Mouse (Mus musculus) embryonic facial prominence, embryonic 14.5 days (tissue): Measurements from ENCODE around the gene Abhd14b. TPM values are rescaled to one million over a fixed set of nuclear protein-coding genes. Genes with fewer than 3 reads are reported as not detected.
A peak's percentile ranks its signal among the peaks of the same experiment; 100 is the strongest.

Source experiments
- ATAC-seq: fragments of 200-750 bp; cut with Nextera tagmentation; 2 replicates; pipeline ENCODE4 v1.8.0; 2017; ENCODE audit warnings: low read depth, moderate number of reproducible peaks, moderate TSS enrichment
- DNase-seq: peaks from one replicate; pipeline ENCODE4 v3.0.0-alpha.2; 2015; ENCODE audit warnings: low spot score
- H3K27ac ChIP-seq: fragments of 300-500 bp; sonication (generic); replicated peaks from 2 replicates; pipeline ENCODE4 v1.5.1; 2014; ENCODE audit warnings: low read depth, mild to moderate bottlenecking, low read length, moderate library complexity
- H3K27me3 ChIP-seq: fragments of 300-500 bp; sonication (generic); replicated peaks from 2 replicates; pipeline ENCODE4 v1.6.1; 2014; ENCODE audit warnings: low read length; ENCODE audit not compliant: control insufficient read depth, insufficient read depth
- H3K36me3 ChIP-seq: fragments of 300-500 bp; sonication (generic); 2 replicates; pipeline ENCODE4 v1.6.1; 2014; ENCODE audit warnings: low read length, mixed read lengths; ENCODE audit not compliant: control insufficient read depth, insufficient read depth
- H3K4me1 ChIP-seq: fragments of 300-500 bp; sonication (generic); 2 replicates; pipeline ENCODE4 v1.6.1; 2014; ENCODE audit warnings: antibody characterized with exemption, low read length; ENCODE audit not compliant: control insufficient read depth, insufficient read depth
- H3K4me2 ChIP-seq: fragments of 300-500 bp; sonication (generic); 2 replicates; pipeline ENCODE4 v1.6.1; 2014; ENCODE audit warnings: low read depth, mild to moderate bottlenecking, low read length, moderate library complexity, mixed read lengths
- H3K4me3 ChIP-seq: fragments of 300-500 bp; sonication (generic); 2 replicates; pipeline ENCODE4 v1.5.1; 2014; ENCODE audit warnings: low read depth, mild to moderate bottlenecking, low read length
- H3K9ac ChIP-seq: fragments of 300-500 bp; sonication (generic); 2 replicates; pipeline ENCODE4 v1.6.1; 2014; ENCODE audit warnings: low read depth, mild to moderate bottlenecking, low read length, moderate library complexity, mixed read lengths
- H3K9me3 ChIP-seq: fragments of 300-500 bp; sonication (generic); 2 replicates; pipeline ENCODE4 v1.6.1; 2016; ENCODE audit warnings: low read length; ENCODE audit not compliant: control insufficient read depth
- WGBS: fragments of 180-500 bp; shearing (Covaris S2); extraction: QIAGEN DNeasy Blood & Tissue Kit; methylation state at CpG from one replicate; pipeline ENCODE4 v1.1.7; 2014; 5-methylcytosine and 5-hydroxymethylcytosine counted together
- polyA plus RNA-seq: library from polyadenylated mRNA; unstranded; fragments of >200 nt; fragmentation: Nextera tagmentation; extraction: Ambion mirVana; gene quantifications from 2 replicates; pipeline ENCODE4 v1.2.1, GENCODE M21; 2014

Abhd14b gene
- polyA plus RNA-seq, 1 experiment from 2014 or later, result 21.5 TPM

- DNase-seq (no peak), ATAC-seq (no peak)
- Histone ChIP-seq H3K27ac (no peak overlapping the region), H3K4me3 (no peak overlapping the region), H3K27me3 (no peaks in the 10 kb centered on the region), H3K4me2 (no peak overlapping the region), H3K4me1 (peaks cover 21% of the 10 kb centered on the region), H3K9me3 (no peaks in the 10 kb centered on the region), H3K36me3 (peaks cover 6% of the 10 kb centered on the region; the same call in 1 of the 2 replicates), H3K9ac (no peak overlapping the region)
- WGBS, result 75% methylated on average over 5 of the region's 5 CpGs
These were observed 4.6 kb upstream of the Abhd14b start for GRCm38 (mm10) chr9:106442680-106443079.

GRCm38 (mm10) chr9:106444836-106445235, 2.4 kb upstream of the Abhd14b start:
- Histone ChIP-seq H3K4me3 (no peak overlapping the region), H3K9ac (no peak overlapping the region), H3K9me3 (no peaks in the 10 kb centered on the region), H3K27me3 (no peaks in the 10 kb centered on the region), H3K36me3 (peaks cover 6% of the 10 kb centered on the region; the same call in 1 of the 2 replicates), H3K27ac (no peak overlapping the region), H3K4me1 (peaks cover 20% of the 10 kb centered on the region), H3K4me2 (no peak overlapping the region)
- WGBS, result 70% methylated on average over 4 of the region's 4 CpGs
- ATAC-seq (no peak), DNase-seq (no peak)

- no peak for ATAC-seq
- 36% methylated on average over 9 of the region's 9 CpGs for WGBS
- H3K36me3 ChIP-seq, result no peaks in the 10 kb centered on the region
These were observed 692 bp downstream of the Abhd14b start for GRCm38 (mm10) chr9:106447951-106448350.

GRCm38 (mm10) chr9:106448498-106449031, 1.3 kb downstream of the Abhd14b start:
- Histone ChIP-seq H3K27ac (peak overlapping the region; percentile 77; the same call in 1 of the 2 replicates), H3K9me3 (no peaks in the 10 kb centered on the region), H3K4me1 (peaks cover 49% of the 10 kb centered on the region), H3K27me3 (no peaks in the 10 kb centered on the region), H3K36me3 (no peaks in the 10 kb centered on the region), H3K9ac (peak overlapping the region; percentile 69), H3K4me2 (peak overlapping the region; percentile 83), H3K4me3 (peak overlapping the region; percentile 55)
- DNase-seq (peak; percentile 89), ATAC-seq (peak; percentile 56)
- 1% methylated on average over 23 of the region's 23 CpGs for WGBS

More at GRCm38 (mm10) chr9:106447951-106448350, 692 bp downstream of the Abhd14b start:
- Histone ChIP-seq H3K27ac (peak overlapping the region; percentile 77), H3K4me2 (peak overlapping the region; percentile 83), H3K9me3 (no peaks in the 10 kb centered on the region), H3K4me1 (peaks cover 47% of the 10 kb centered on the region), H3K9ac (peak overlapping the region; percentile 69), H3K27me3 (no peaks in the 10 kb centered on the region), H3K4me3 (peak overlapping the region; percentile 55)
- no peak for DNase-seq

GRCm38 (mm10) chr9:106449947-106450346, 2.7 kb downstream of the Abhd14b start:
- no peak for DNase-seq
- H3K4me1 ChIP-seq, result peaks cover 55% of the 10 kb centered on the region
- H3K4me2 ChIP-seq, result peak overlapping the region; percentile 31
- H3K27me3 ChIP-seq, result no peaks in the 10 kb centered on the region
- no peak overlapping the region for H3K4me3 ChIP-seq
- peak overlapping the region; percentile 12; the same call in 1 of the 2 replicates for H3K9ac ChIP-seq
- WGBS, result 82% methylated on average over 8 of the region's 8 CpGs
- H3K36me3 ChIP-seq, result no peaks in the 10 kb centered on the region
- no peak for ATAC-seq
- H3K27ac ChIP-seq, result peak overlapping the region; percentile 56
- no peaks in the 10 kb centered on the region for H3K9me3 ChIP-seq

- Histone ChIP-seq H3K27ac (peak overlapping the region; percentile 56), H3K9me3 (no peaks in the 10 kb centered on the region), H3K9ac (peak overlapping the region; percentile 12; the same call in 1 of the 2 replicates), H3K27me3 (no peaks in the 10 kb centered on the region), H3K36me3 (no peaks in the 10 kb centered on the region), H3K4me1 (peaks cover 59% of the 10 kb centered on the region), H3K4me3 (no peak overlapping the region), H3K4me2 (peak overlapping the region; percentile 31)
- peak; percentile 17; the same call in 1 of the 2 replicates for ATAC-seq
- WGBS, result 6% methylated on average over 9 of the region's 9 CpGs
- DNase-seq, result peak; percentile 93
These were observed 3.4 kb downstream of the Abhd14b start for GRCm38 (mm10) chr9:106450661-106451060.

- H3K4me1 ChIP-seq, result peaks cover 64% of the 10 kb centered on the region
- no peaks in the 10 kb centered on the region for H3K9me3 ChIP-seq
- no peaks in the 10 kb centered on the region for H3K27me3 ChIP-seq
- no peak for DNase-seq
- no peak overlapping the region for H3K4me3 ChIP-seq
- WGBS, result 63% methylated on average over 11 of the region's 11 CpGs
- H3K36me3 ChIP-seq, result no peaks in the 10 kb centered on the region
- ATAC-seq, result no peak
- H3K9ac ChIP-seq, result no peak overlapping the region
- peak overlapping the region; percentile 31; the same call in 1 of the 2 replicates for H3K4me2 ChIP-seq
- H3K27ac ChIP-seq, result peak overlapping the region; percentile 17; the same call in 1 of the 2 replicates
These were observed 4.0 kb downstream of the Abhd14b start for GRCm38 (mm10) chr9:106451298-106451697.

- no peak overlapping the region for H3K4me3 ChIP-seq
- H3K4me1 ChIP-seq, result peaks cover 64% of the 10 kb centered on the region
- H3K9ac ChIP-seq, result no peak overlapping the region
- H3K27me3 ChIP-seq, result no peaks in the 10 kb centered on the region
- 38% methylated on average over 2 of the region's 2 CpGs for WGBS
- DNase-seq (no peak), ATAC-seq (no peak)
- H3K4me2 ChIP-seq, result no peak overlapping the region
- no peaks in the 10 kb centered on the region for H3K9me3 ChIP-seq
- 0 out of 2 replicates have a peak overlapping the region, but pooled peaks have one; percentile 89 for H3K27ac ChIP-seq
- no peaks in the 10 kb centered on the region for H3K36me3 ChIP-seq
These were observed 4.6 kb downstream of the Abhd14b start for GRCm38 (mm10) chr9:106451899-106452298.

GRCm38 (mm10) chr9:106452351-106452750, 5.1 kb downstream of the Abhd14b start:
- H3K9me3 ChIP-seq, result no peaks in the 10 kb centered on the region
- peak overlapping the region; percentile 89 for H3K27ac ChIP-seq
- peaks cover 67% of the 10 kb centered on the region for H3K4me1 ChIP-seq
- WGBS, result 35% methylated on average over 6 of the region's 6 CpGs
- DNase-seq (no peak), ATAC-seq (no peak)
- H3K27me3 ChIP-seq, result no peaks in the 10 kb centered on the region
- peak overlapping the region; percentile 74 for H3K4me3 ChIP-seq
- peak overlapping the region; percentile 92; the same call in 1 of the 2 replicates for H3K4me2 ChIP-seq
- no peak overlapping the region for H3K9ac ChIP-seq
- no peaks in the 10 kb centered on the region for H3K36me3 ChIP-seq
